Mouse (Mus musculus): Measurements from ENCODE around the gene Ift57.

Gene Ift57

DNA sequence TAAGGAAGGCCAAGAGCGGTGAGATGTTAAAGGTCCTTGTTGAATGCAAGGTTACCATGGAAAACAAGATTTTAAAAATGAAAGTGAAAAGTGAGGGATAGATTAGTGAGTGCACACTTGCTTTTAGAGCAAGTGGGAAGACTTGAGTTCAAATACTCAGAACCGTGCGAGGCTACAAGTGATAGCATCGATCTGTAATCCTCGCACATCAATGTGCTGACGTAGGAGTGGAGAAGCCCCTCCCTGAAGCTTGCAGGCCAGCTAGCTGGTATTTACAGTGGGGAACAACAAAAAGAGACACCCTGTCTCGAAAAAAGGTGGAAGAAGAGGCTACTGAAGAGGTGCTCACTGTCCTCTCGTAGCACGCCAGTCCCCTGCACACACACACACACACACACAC is 94.6 kb downstream of the Ift57 start:
- no peak for DNase-seq (ENCODE audit: low spot score)

DNA sequence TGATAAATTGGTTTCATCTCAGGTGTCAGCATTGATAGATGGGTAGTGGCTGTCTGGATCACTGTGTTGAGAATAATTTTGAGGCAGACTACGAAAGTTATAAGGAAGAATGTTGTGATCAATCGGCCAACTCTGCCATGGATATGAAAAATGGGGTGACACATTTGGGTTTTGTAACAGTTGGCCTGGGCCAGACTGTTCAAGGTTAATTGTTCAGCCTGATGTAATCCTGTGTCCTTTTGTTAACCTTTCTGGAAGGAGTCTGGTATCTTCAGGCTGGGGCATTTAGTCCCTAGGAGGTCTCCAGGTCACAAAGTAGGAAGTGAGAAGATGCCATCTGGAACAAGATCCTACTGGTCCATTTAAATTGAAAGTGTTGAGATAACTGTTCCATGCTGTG is 97.2 kb downstream of the Ift57 start:
- DNase-seq (ENCODE audit: low spot score), result no peak

DNA sequence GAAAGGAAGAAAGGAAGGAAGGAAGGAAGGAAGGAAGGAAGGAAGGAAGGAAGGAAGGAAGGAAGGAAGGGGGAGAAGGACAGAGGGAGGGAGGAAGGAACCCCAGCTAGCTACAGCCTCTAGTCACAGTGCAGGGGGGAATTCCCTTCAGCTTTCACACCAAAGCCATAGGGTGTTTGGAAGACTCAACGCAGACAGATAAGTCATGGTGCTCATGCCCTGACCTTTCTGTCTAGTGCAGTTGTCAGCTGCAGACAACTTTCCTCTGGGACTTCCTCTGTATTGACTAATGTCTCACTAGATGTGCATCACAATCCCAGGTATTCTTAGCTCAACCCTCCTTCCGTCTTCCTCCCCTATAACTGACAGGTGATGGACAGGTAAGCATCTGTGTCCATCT is 97.9 kb downstream of the Ift57 start:
- no peak for DNase-seq (ENCODE audit: low spot score)

GRCm38 (mm10) chr16:49798790-49799189 is 99.8 kb downstream of the Ift57 start:
- DNase-seq (ENCODE audit: low spot score), result no peak

- no peak for DNase-seq (ENCODE audit: low spot score)
Observed at GRCm38 (mm10) chr16:49799597-49800561, 100.8 kb downstream of the Ift57 start, which contains the start of gene Cd47. Gene Cd47, plus strand, starts transcription at chr16:49800533.

DNA sequence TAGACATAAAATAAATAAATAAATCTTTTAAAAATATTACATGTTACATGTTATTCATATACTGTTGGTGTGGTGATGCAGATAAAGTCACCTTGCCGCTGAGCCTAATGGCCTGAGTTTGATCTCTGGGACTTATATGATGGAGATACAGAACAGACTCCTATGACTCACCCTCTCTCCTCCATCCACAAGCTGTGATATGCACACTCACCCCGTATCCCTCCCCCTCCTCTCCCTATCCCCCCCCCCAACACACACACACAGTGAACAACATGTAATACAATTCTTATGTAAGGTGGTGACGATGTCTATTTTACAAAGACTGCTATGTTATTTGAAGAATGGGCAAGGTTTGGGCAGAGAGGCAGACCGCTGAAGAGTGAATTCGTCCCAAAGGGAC is 102.0 kb downstream of the Ift57 start:
- DNase-seq (ENCODE audit: low spot score), result no peak

- no peak for DNase-seq (ENCODE audit: low spot score)
Observed at GRCm38 (mm10) chr16:49801399-49801798, 102.4 kb downstream of the Ift57 start.

GRCm38 (mm10) chr16:49802993-49803392 is 104.0 kb downstream of the Ift57 start:
- DNase-seq (ENCODE audit: low spot score), result no peak

GRCm38 (mm10) chr16:49803932-49804461 is 105.0 kb downstream of the Ift57 start:
- DNase-seq (ENCODE audit: low spot score), result no peak

DNA sequence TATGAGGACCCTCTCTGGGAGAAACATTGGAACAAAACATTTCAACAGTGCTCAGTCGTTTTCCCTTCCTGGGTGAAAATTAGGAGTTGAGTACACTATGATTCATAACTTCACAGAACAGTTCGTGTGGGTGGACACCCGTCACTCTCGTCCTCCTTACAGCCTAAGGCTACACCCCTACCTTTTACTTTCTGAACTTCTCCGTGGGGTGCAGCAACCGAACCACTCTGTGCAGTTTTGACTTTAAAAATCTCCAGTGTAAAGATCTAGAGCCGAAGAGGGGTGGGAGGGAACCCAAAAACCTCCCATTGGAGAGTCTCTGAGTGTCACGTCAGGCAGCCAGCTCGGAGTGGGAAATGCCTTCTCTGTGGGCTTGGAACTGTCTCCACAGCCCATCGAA is 107.9 kb downstream of the Ift57 start:
- no peak for DNase-seq (ENCODE audit: low spot score)

DNA sequence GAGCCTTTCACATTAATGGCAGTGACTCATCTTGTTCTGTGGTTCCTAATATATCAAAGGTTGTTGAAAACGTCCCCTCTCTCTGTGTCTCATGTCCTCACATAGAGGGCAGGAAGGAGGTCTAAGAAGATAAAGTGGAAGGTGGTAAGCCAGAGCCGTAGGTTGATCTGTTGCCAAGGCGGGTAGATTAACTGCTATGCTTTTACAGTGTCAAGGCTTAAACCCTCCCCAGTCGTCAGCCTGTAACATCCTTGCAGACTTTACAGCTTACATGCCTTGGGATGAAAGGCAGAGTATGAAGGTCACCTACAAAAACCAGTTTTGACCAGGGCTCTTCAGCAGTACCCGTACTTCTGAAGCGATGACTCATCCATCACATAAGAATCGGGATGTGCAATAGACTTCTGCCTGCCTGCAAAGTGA is 108.4 kb downstream of the Ift57 start:
- no peak for DNase-seq (ENCODE audit: low spot score)

- no peak for DNase-seq (ENCODE audit: low spot score)
Observed at GRCm38 (mm10) chr16:49807862-49808430, 108.9 kb downstream of the Ift57 start.

DNA sequence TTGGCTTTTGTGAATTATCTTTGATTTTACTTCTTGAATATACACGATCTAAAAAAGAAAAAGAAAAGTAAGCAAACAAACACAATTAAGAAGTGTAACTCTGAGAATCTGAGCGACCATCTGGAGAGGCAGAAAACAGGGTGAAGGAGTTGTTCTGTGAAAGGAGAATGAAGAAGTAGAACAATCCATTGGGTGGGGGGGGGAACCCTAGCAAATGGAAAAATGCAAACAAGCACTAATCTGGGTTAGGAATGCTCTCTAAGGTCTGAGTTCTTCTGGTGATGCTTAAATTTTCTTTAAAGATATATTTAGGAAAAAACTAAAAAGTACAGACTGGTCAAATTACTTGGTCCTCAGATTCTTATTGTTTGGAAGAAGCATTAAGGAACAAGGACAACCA is 112.9 kb downstream of the Ift57 start:
- DNase-seq (ENCODE audit: low spot score), result no peak

GRCm38 (mm10) chr16:49812821-49813616 is 114.0 kb downstream of the Ift57 start:
- DNase-seq (ENCODE audit: low spot score), result no peak

DNA sequence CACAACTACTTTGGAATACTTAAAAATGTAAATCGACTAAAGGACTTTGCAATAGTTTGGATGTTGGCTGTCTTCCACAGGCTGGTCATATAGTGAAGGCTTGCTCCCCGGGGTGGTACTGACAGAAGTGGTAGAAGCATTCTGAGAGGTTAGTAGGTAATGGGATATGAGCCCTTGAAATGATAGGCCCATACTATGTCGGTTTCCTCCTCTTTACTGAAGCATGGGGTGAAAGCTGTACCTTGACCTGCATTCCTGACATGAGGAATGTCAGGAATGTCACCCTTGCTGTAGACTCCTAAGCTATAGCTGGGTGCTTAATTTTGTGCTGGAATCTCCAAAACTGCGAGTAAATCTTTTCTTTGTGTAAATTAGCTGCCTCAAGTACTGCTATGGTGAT is 115.4 kb downstream of the Ift57 start:
- no peak for DNase-seq (ENCODE audit: low spot score)
